Mouse (Mus musculus) ES-CJ7 (cell line): ENCODE results near the gene Ptprd.
"Not testable (repeated sequence)": the region's sequence is repeated elsewhere in the genome, so short reads cannot be mapped to it uniquely, and the experiment has no call there.

Experiments used
- DNase-seq: peaks from one replicate; pipeline ENCODE4 v3.0.0; 2011; ENCODE audit warnings: low read depth, low spot score

Gene Ptprd

GRCm38 (mm10) chr4:77889489-77889888, 322.3 kb downstream of the Ptprd start:
- no peak for DNase-seq

DNA sequence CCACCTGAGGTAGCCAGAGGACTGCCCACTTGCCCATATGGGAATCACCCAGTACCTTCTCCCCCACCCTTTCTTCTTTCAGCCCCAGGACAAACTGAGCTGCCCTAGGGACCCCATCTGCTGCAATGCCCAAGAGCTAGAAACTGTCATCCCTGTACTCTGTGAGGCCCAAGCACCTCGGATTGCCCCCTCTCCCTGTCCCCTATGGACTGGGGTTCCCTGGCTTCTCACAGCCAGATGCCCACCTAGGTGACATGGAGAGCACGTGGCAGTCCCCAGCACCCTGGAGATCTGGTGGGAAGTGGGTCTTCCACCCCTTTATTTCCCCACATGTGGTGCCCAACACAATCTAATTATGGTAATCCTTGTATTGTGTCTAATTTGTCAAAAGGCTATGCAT, 331.5 kb downstream of the Ptprd start:
- no peak for DNase-seq

DNA sequence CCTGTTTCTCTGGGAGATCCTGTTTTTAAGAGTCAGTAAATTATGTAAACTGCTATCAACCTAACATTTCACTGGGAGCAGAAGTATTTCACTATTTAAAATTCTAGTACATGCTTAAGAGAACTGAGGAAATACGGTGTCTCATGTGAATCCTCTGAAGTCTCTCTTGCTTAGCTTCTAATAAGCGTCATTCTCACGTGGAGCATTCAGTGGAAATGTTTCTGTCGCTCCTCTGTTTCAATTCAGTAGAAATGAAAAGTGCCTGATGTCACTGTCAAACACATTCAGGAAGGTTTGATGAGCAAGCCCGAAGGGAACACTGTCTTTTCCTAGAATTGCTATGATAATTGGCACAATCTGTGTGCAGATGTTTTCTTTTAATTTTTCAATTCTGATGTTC, 350.5 kb downstream of the Ptprd start:
- no peak for DNase-seq

DNA sequence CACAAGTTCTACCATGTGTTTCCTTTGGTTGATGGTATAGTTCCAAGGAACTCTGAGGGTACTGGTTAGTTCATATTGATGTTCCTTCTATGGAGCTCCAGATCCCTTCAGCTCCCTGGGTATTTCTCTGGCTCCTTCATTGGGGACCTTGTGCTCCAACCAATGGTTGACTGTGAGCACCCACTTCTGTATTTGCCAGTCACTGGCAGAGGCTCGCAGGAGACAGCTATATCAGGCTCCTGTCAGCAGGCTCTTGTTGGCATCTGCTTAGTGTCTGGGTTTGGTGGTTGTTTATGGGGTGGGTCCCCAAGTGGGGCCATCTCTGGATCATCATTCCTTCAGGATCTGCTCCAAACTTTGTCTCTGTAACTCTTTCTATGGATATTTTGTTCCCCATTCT, 414.4 kb downstream of the Ptprd start:
- not testable (repeated sequence) for DNase-seq

DNA sequence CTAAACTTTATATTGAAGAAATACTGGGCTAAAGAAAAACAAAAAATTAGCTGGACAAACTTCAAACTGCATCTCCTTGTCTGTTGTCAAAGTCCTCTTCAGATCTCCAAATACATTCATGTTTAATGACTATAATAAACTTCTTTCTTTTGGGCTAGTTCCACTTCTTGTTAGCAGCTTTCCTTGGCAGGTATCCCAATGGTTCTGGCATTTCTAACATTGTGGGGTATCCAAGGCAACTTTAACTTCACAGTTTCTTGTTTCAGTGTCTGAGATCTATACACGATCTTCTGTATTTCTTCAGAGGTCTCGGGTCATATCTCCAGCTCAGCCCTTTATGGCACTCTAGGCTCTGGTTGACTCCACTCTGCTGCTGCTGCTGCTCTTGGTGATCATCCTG, 434.5 kb downstream of the Ptprd start:
- no peak for DNase-seq

- DNase-seq, result no peak
These were observed 448.0 kb downstream of the Ptprd start for GRCm38 (mm10) chr4:77763790-77764189.

DNA sequence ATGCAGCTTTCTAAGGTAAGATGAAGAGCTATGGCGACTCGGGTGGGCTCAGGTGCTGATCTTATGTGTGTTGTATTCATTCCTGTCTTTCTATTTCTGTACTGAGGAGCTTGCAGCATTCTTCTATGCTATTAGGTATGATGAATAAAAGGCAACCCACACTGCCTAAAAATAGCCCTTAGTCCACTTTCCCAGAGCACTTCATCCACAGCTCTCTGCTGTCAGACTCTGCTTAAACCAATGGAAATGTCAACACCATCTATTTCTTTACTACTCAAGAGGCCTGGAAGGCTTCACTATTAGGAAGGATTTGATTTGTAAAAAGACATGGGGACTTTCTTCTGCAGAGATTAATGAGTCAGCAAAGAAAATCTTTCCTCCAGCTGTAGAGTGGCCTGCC, 468.4 kb downstream of the Ptprd start:
- no peak for DNase-seq

- no peak for DNase-seq
These were observed 489.9 kb downstream of the Ptprd start for GRCm38 (mm10) chr4:77721908-77722307.

GRCm38 (mm10) chr4:77717792-77718191, 494.0 kb downstream of the Ptprd start:
- no peak for DNase-seq

DNA sequence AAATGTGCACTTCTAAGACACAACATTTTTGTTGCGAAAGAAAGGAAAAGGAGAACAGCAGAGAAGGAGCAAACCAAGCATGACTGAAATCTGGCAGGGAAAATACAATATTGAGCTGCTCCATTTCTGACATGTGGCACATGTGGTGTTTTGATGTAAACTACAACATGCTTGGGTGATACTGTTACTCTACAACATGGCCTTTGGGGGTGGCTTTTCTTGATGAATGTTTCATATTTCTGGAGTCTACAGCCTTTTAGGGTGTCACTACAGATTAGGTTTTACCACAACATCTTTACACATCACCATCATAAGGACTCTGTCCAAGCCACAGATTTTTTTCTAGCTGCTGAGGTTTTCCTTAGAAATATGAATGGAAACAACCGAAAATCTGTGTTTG, 501.5 kb downstream of the Ptprd start:
- no peak for DNase-seq

- no peak for DNase-seq
These were observed 513.5 kb downstream of the Ptprd start for GRCm38 (mm10) chr4:77698294-77698693.

DNA sequence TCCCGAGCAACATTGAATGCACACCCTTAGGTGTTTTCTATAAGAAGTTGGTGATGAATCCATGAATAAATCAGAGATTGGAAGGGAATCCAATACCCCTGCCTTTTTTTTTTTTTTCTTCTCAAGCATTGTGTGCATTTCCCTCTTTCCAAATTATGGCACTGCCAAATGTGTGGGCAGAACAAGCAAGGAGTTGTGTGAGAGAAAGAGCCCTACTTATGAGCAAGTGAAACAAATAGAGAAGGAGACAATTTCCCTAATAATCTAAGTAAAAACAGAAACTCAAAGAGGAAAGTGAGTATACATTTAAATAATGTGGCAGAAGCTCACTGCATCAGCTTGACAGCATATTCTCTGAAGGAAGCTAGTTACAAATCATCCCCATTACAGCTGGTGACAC, 536.0 kb downstream of the Ptprd start:
- no peak for DNase-seq

- DNase-seq, result no peak
These were observed 547.0 kb downstream of the Ptprd start for GRCm38 (mm10) chr4:77664761-77665160.

DNA sequence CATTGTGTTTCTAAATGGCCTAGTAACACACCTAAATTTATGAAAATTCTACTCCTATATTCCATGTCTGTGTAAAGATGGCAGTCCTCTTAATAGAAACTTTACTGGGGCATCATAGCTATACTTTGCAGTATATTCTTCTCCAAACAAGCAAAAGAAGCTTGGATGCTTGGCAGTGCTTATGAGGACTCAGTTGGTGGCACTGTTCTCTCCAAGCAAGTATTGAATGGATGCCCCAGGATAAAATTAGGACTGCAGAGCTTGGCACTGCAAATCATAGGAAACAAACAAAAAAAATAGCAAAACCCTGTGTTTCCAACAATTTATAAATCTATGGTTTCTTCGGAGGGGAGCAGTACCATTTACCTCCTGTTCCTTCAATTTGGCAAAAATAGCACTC, 549.5 kb downstream of the Ptprd start:
- DNase-seq, result no peak

GRCm38 (mm10) chr4:77655669-77656068, 556.1 kb downstream of the Ptprd start:
- DNase-seq, result no peak

DNA sequence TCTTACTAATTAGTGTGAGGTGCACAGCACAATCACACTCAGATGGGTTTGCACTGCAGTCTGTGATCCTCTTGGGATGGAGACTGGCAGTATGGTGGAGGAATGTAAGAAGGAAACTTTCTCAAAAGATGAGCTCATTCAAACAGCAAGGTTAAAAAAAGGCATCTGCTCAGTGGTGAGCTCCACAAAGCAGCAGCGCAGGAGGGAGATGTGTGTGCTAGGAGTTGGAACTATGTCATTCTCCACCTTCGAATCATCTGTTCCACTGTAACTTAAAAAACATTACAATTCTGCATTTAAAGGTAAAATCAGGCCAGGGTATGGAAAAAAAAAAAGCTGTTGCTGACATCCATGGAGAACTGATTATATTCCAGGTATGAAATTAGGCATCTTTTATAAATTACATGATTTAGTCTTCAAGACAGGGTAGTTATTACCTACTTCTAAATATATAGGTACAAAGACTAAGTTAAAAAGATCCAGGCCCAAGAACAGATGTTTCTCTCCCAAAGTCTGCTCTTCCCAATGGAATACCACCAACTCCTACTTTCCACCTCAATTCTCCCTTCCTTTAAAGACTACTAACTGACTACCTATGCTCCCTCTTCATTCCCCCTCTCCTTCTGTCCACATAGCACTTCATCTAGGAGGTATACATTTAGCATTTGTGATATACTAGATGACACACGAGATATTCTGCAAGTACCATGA, 562.0 kb downstream of the Ptprd start:
- no peak for DNase-seq

GRCm38 (mm10) chr4:77648911-77649310, 562.9 kb downstream of the Ptprd start:
- DNase-seq, result no peak

- no peak for DNase-seq
These were observed 564.2 kb downstream of the Ptprd start for GRCm38 (mm10) chr4:77647451-77648137.

DNA sequence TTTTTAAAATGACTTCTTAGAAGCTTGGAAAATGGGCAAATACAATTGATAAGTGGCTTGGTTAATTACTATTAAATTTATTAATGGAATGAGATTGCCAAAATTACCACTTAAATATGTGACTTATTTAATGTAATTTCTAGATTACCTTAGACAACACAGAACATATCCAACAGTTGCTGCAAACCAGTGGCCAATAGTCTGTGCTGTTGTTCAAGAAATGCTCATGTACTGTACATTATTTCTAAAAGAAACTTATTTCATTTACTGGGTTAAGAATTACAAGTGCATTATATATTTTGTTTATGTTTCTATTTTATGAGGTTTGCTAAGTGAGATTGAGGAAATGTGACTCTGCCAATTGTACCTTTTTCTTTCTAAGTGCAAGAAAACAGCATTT, 567.3 kb downstream of the Ptprd start:
- DNase-seq, result peak; percentile 4

GRCm38 (mm10) chr4:77640022-77640421, 571.7 kb downstream of the Ptprd start:
- no peak for DNase-seq

GRCm38 (mm10) chr4:77613129-77613528, 598.6 kb downstream of the Ptprd start:
- DNase-seq, result no peak

DNA sequence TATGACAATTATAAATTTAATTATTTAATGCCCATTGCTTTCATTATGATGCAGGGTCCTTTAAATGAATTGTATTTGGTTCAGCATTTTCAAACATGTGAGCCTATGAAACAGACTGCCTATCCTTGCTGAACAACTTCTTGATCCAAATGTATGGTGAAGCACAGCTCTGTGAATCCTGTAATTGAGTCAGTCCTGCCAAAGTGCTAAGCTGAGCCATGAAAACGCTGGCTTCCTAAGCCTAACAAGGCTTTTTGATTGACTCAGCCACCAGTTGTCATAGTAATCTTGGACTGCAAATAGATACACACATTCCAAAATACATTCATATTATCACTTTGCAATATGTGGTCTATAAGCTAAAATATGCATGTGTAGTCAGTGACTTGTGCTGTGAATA, 625.1 kb downstream of the Ptprd start:
- no peak for DNase-seq

DNA sequence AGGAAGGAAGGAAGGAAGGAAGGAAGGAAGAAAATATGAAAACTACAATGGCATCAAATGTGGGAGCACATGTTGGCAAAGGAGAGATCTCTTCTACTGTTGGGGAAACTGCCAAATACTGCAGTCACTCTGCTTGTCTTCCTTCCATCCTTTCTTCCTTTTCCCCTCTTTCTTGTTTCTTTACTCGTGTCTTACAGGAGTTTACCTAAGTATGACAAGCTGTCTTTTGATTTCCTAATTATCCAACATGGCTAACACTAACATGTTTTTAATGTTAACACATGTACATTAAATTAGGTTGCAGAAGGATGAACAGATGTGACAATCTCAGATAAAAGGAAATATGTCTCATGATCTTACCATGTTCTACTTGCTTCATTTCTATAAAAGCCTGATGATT, 625.5 kb downstream of the Ptprd start:
- no peak for DNase-seq
